Mouse (Mus musculus) CD4-positive, CD25-positive, alpha-beta regulatory T cell (primary cell): ENCODE data around the gene Muc20. TPM values are rescaled to one million over a fixed set of nuclear protein-coding genes. Genes with fewer than 3 reads are reported as not detected.

Source experiments
- polyA plus RNA-seq: library from polyadenylated mRNA; unstranded; fragments of 100-300 nt; shearing (Covaris generic); gene quantifications from one replicate; pipeline ENCODE4 v1.2.1, GENCODE M21; 2017

Muc20 gene
- 0.38 TPM for polyA plus RNA-seq

GRCm38 (mm10) chr16:32797426-32797689, at the start of gene Muc20:
TSS of gene Muc20 (minus strand) at chr16:32797435.

DNA sequence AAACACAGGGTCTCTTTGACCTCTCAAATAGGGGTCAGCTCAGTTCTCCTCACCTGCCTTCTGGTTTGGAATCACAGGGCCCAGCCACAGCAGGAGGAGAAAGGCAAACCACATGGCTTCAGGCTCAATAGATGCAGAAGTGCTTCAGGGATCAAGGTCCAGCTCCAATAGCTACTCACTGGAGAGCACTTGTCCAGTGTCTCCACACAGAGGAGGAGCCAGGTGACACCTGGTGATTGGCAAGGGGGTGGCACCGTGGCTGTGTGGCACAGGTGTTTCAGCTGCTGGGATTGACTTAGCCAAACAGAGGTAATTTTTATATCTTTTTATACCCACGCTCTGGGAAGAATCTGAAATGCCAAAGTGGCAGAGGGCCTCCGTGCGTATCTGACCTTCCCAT, 13.1 kb upstream of the Muc20 start, which contains the start of gene Smbd1:
Smbd1 (minus strand) TSS at position 157 of the 400 bp plus-strand sequence.

GRCm38 (mm10) chr16:32735586-32735985, 61.6 kb downstream of the Muc20 start, which contains the start of gene Muc4:
TSS of gene Muc4 (plus strand) at chr16:32735886.

Other genes starting within 250 kb of the Muc20 start
- 28.8 TPM for gene Tfrc, start 188.5 kb downstream of the Muc20 start, polyA plus RNA-seq
- 20.3 TPM for gene Tnk2, start 153.6 kb downstream of the Muc20 start, polyA plus RNA-seq
- gene Muc4, start 61.5 kb downstream of the Muc20 start, polyA plus RNA-seq, result 0.04 TPM
- gene Smbd1, start 13.0 kb upstream of the Muc20 start, polyA plus RNA-seq, result not detected
- 71.2 TPM for gene Fyttd1, start 80.1 kb upstream of the Muc20 start, polyA plus RNA-seq
- gene Rubcn, start 80.3 kb upstream of the Muc20 start, polyA plus RNA-seq, result 18.7 TPM
- gene Lrch3, start 116.7 kb upstream of the Muc20 start, polyA plus RNA-seq, result 74.1 TPM